Mouse (Mus musculus): ENCODE data around the gene Ifih1.

Gene Ifih1

DNA sequence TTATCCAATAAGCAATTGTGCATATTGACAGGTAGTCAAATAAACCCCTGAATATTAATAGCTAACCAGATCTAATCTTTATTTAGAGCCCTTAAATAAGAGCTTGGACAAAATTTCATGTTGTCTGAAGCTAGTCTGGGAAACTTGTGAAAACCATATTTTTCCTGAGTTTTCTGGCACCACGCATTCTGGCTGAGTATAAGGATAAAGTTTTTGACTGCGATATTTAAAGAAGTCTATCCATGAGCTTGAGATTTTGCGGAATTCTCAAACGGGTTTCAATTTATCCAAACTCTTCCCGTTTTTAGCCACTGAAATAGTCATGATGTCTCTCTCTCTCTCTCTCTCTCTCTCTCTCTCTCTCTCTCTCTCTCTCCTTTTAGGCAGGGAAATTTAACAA lies 98.0 kb downstream of the Ifih1 start:
- no peak for DNase-seq
